Mouse (Mus musculus) MEL (cell line): ENCODE results near the gene Klf13. TPM values are rescaled to one million over a fixed set of nuclear protein-coding genes. Genes with fewer than 3 reads are reported as not detected.

Experiments
- DNase-seq: peaks from one replicate; pipeline ENCODE4 v3.0.0; 2011; ENCODE audit warnings: low read depth, low spot score
- H3K27ac ChIP-seq: 2 replicates; pipeline ENCODE4 v1.5.1; 2012; ENCODE audit warnings: low read depth, mild to moderate bottlenecking, control low read depth, low read length, moderate library complexity; ENCODE audit not compliant: control insufficient read depth
- H3K27me3 ChIP-seq, 2 experiments: fragments of 150-350 bp in 1 of 2; sonication (generic) in 1 of 2; 2 replicates each; pipeline ENCODE4 v1.6.1; 2012; ENCODE audit warnings: low read length in 2 of 2, mild to moderate bottlenecking in 2 of 2, improper control_type of control experiment in 1 of 2, moderate library complexity in 1 of 2; ENCODE audit not compliant: insufficient read depth in 2 of 2, control insufficient read depth in 1 of 2
- H3K36me3 ChIP-seq, 2 experiments: 2 replicates each; pipeline ENCODE4 v1.6.1; 2012 to 2014; ENCODE audit warnings: low read length in 2 of 2, improper control_type of control experiment in 1 of 2, inconsistent platforms in 1 of 2, mild to moderate bottlenecking in 1 of 2; ENCODE audit not compliant: insufficient read depth in 2 of 2, control insufficient read depth in 1 of 2
- H3K4me1 ChIP-seq, 2 experiments: fragments of 150-350 bp in 1 of 2; sonication (generic) in 1 of 2; 2 replicates each; pipeline ENCODE4 v1.6.1; 2012; ENCODE audit warnings: low read length in 2 of 2, improper control_type of control experiment in 1 of 2, mild to moderate bottlenecking in 1 of 2; ENCODE audit not compliant: insufficient read depth in 2 of 2, control insufficient read depth in 1 of 2
- H3K4me3 ChIP-seq, 2 experiments: fragments of 150-350 bp in 1 of 2; sonication (generic) in 1 of 2; 2 replicates each; pipeline ENCODE4 v1.5.1; 2012; ENCODE audit warnings: low read depth in 2 of 2, low read length in 2 of 2, mild to moderate bottlenecking in 2 of 2, moderate library complexity in 2 of 2, control low read depth in 1 of 2, improper control_type of control experiment in 1 of 2; ENCODE audit not compliant: control insufficient read depth in 1 of 2, insufficient read depth in 1 of 2
- H3K79me2 ChIP-seq: 2 replicates; pipeline ENCODE4 v1.6.1; 2012; ENCODE audit warnings: mild to moderate bottlenecking, low read length, moderate library complexity; ENCODE audit not compliant: control insufficient read depth, poor library complexity, insufficient read depth
- H3K9ac ChIP-seq: 2 replicates; pipeline ENCODE4 v1.6.1; 2012; ENCODE audit warnings: low read depth, mild to moderate bottlenecking, control low read depth, low read length, moderate library complexity; ENCODE audit not compliant: control insufficient read depth, poor library complexity, severe bottlenecking
- H3K9me3 ChIP-seq: fragments of 150-350 bp; sonication (generic); replicated peaks from 2 replicates; pipeline ENCODE4 v1.6.1; 2012; ENCODE audit warnings: mild to moderate bottlenecking, low read length, improper control_type of control experiment, moderate library complexity; ENCODE audit not compliant: insufficient read depth
- CHD1 ChIP-seq: IDR thresholded peaks from 2 replicates; pipeline ENCODE4 v1.6.1; 2012; ENCODE audit warnings: low read depth, mild to moderate bottlenecking, inconsistent platforms, low read length, improper control_type of control experiment
- CHD2 ChIP-seq: IDR thresholded peaks from 2 replicates; pipeline ENCODE4 v1.6.1; 2011; ENCODE audit warnings: low read length, improper control_type of control experiment
- CTCF ChIP-seq, 3 experiments: IDR thresholded peaks in 2 of 3; conservative IDR thresholded peaks in 1 of 3; 2 replicates each; pipeline ENCODE4 v1.5.1; 2011 to 2012; ENCODE audit warnings: low read length in 3 of 3, low read depth in 2 of 3, mild to moderate bottlenecking in 2 of 3, improper control_type of control experiment in 1 of 3, inconsistent platforms in 1 of 3, mixed read lengths in 1 of 3, moderate library complexity in 1 of 3; ENCODE audit not compliant: control insufficient read depth in 1 of 3, insufficient read depth in 1 of 3, poor library complexity in 1 of 3, severe bottlenecking in 1 of 3
- E2F4 ChIP-seq: IDR thresholded peaks from 2 replicates; pipeline ENCODE4 v1.6.1; 2011; ENCODE audit warnings: low read depth, low read length, improper control_type of control experiment, borderline replicate concordance
- ELF1 ChIP-seq: IDR thresholded peaks from 2 replicates; pipeline ENCODE4 v1.6.1; 2014; ENCODE audit warnings: low read depth, mild to moderate bottlenecking, inconsistent platforms, low read length, improper control_type of control experiment, moderate library complexity
- EP300 ChIP-seq, 2 experiments: IDR thresholded peaks; 2 replicates each; pipeline ENCODE4 v1.6.1; 2011; ENCODE audit warnings: improper control_type of control experiment in 2 of 2, low read length in 2 of 2, low read depth in 1 of 2, mild to moderate bottlenecking in 1 of 2
- GABPA ChIP-seq: IDR thresholded peaks from 2 replicates; pipeline ENCODE4 v1.6.1; 2012; ENCODE audit warnings: low read depth, mild to moderate bottlenecking, inconsistent platforms, low read length, improper control_type of control experiment, moderate library complexity
- GATA1 ChIP-seq: IDR thresholded peaks from 2 replicates; pipeline ENCODE4 v1.6.1; 2011; ENCODE audit warnings: low read depth, low read length, improper control_type of control experiment
- MAFK ChIP-seq: IDR thresholded peaks from 2 replicates; pipeline ENCODE4 v1.6.1; 2011; ENCODE audit warnings: low read depth, mild to moderate bottlenecking, low read length, improper control_type of control experiment, borderline replicate concordance
- MAX ChIP-seq: IDR thresholded peaks from 2 replicates; pipeline ENCODE4 v1.6.1; 2011; ENCODE audit warnings: low read length, improper control_type of control experiment
- MYC ChIP-seq: IDR thresholded peaks from 2 replicates; pipeline ENCODE4 v1.6.1; 2011; ENCODE audit warnings: low read depth, mild to moderate bottlenecking, low read length, improper control_type of control experiment, moderate library complexity
- NELFE ChIP-seq: IDR thresholded peaks from 2 replicates; pipeline ENCODE4 v1.6.1; 2011; ENCODE audit warnings: low read depth, low read length, improper control_type of control experiment
- NRF1 ChIP-seq: IDR thresholded peaks from 2 replicates; pipeline ENCODE4 v1.6.1; 2014; ENCODE audit warnings: low read depth, mild to moderate bottlenecking, inconsistent platforms, low read length, improper control_type of control experiment, moderate library complexity; ENCODE audit not compliant: poor library complexity, insufficient read depth, severe bottlenecking
- POLR2A ChIP-seq, 2 experiments: IDR thresholded peaks; 2 replicates each; pipeline ENCODE4 v1.6.1; 2011 to 2012; ENCODE audit warnings: low read length in 2 of 2, mild to moderate bottlenecking in 2 of 2, control low read depth in 1 of 2, improper control_type of control experiment in 1 of 2, low read depth in 1 of 2, moderate library complexity in 1 of 2; ENCODE audit not compliant: control insufficient read depth in 1 of 2, insufficient read depth in 1 of 2, poor library complexity in 1 of 2
- POLR2AphosphoS2 ChIP-seq: IDR thresholded peaks from 2 replicates; pipeline ENCODE4 v1.6.1; 2011; ENCODE audit warnings: low read length, improper control_type of control experiment
- POLR2AphosphoS5 ChIP-seq: IDR thresholded peaks from 2 replicates; pipeline ENCODE4 v1.6.1; 2012; ENCODE audit warnings: low read depth, borderline replicate concordance, mild to moderate bottlenecking, inconsistent platforms, low read length, moderate library complexity, mixed read lengths
- RCOR1 ChIP-seq: IDR thresholded peaks from 2 replicates; pipeline ENCODE4 v1.6.1; 2012; ENCODE audit warnings: low read depth, mild to moderate bottlenecking, inconsistent platforms, low read length, improper control_type of control experiment
- SIN3A ChIP-seq: IDR thresholded peaks from 2 replicates; pipeline ENCODE4 v1.6.1; 2012; ENCODE audit warnings: low read length, improper control_type of control experiment, inconsistent platforms
- UBTF ChIP-seq: IDR thresholded peaks from 2 replicates; pipeline ENCODE4 v1.6.1; 2012; ENCODE audit warnings: low read depth, mild to moderate bottlenecking, inconsistent platforms, low read length, improper control_type of control experiment, moderate library complexity, borderline replicate concordance; ENCODE audit not compliant: insufficient read depth
- USF1 ChIP-seq: IDR thresholded peaks from 2 replicates; pipeline ENCODE4 v1.6.1; 2014; ENCODE audit warnings: low read depth, mild to moderate bottlenecking, inconsistent platforms, low read length, improper control_type of control experiment, moderate library complexity
- USF2 ChIP-seq, 2 experiments: IDR thresholded peaks; 2 replicates each; pipeline ENCODE4 v1.6.1; 2011 to 2012; ENCODE audit warnings: improper control_type of control experiment in 2 of 2, low read length in 2 of 2, borderline replicate concordance in 1 of 2, inconsistent platforms in 1 of 2, low read depth in 1 of 2, mild to moderate bottlenecking in 1 of 2; ENCODE audit not compliant: insufficient read depth in 1 of 2
- ZKSCAN1 ChIP-seq: IDR thresholded peaks from 2 replicates; pipeline ENCODE4 v1.6.1; 2012; ENCODE audit warnings: low read depth, mild to moderate bottlenecking, inconsistent platforms, low read length, improper control_type of control experiment, moderate library complexity
- polyA plus RNA-seq, 2 experiments: library from polyadenylated mRNA; stranded (reverse) in 1 of 2; unstranded in 1 of 2; fragments of >175 nt in 1 of 2; fragments of >200 nt in 1 of 2; gene quantifications; 2 replicates each; pipeline versions ENCODE4 v1.2.1 to v1.2.4; 2012; ENCODE audit warnings: low replicate concordance in 2 of 2, low read depth in 1 of 2; ENCODE audit not compliant: insufficient read length in 2 of 2, insufficient read depth in 1 of 2, missing spikeins in 1 of 2
- total RNA-seq: library from RNA; depleted of rRNA; stranded (reverse); fragments of 300-350 nt; gene quantifications from 2 replicates; pipeline ENCODE4 v1.2.3, GENCODE M21; 2012

Klf13 gene
- total and polyA plus RNA-seq, 3 experiments: 21.6 to 118 (median 26.9) TPM

DNA sequence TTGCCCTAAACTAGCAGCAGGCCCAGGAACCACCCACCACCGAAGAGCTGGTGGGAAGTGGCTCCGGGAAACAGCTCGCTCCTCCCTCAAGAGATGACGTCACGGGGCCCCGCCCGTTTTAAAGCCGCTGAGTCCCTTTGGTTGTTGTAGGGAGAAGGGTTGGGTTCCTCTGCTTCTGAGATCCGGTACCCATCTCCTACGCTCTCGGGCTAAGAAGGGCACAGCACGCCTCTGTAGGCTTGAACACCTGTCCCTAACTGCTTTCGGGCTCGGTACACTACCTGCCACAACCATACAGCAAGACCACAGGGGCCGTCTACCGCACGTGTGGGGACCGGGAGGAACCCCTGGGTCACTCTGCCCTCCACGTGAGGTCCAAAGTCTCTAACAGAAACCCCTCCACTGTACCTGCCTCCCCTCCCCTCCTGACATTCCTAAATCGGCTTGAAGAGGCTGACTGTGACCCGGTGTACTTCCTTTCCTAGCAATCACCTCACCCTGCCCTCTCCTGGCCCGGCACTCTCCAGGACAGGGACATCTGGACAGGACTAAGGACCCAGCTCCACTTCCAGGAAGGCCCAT lies 80.1 kb downstream of the Klf13 start (continued):
- TF ChIP-seq CTCF (IDR thresholded peaks at IDR 0.05 in 2 of 3, conservative IDR thresholded peaks at IDR 0.05 in 1 of 3; ENCODE audit: control insufficient read depth in 1 of 3, insufficient read depth in 1 of 3, low read depth in 2 of 3, low read length in 3 of 3, poor library complexity in 1 of 3, severe bottlenecking in 1 of 3): no peak
- TF ChIP-seq MAFK: no peak
- TF ChIP-seq USF1: no peak
- TF ChIP-seq MAX: peak; percentile 31; the same call in 1 of the 2 replicates
- no peak for TF ChIP-seq EP300 (IDR thresholded peaks at IDR 0.05; ENCODE audit: low read depth in 1 of 2, low read length in 2 of 2)
- TF ChIP-seq POLR2AphosphoS2: peak; percentile 69; the same call in 1 of the 2 replicates
- no peak for TF ChIP-seq POLR2AphosphoS5
- TF ChIP-seq CHD2: no peak
- TF ChIP-seq GABPA: no peak
- no peak for TF ChIP-seq E2F4
- TF ChIP-seq, all 39 proteins: peak for 13

DNA sequence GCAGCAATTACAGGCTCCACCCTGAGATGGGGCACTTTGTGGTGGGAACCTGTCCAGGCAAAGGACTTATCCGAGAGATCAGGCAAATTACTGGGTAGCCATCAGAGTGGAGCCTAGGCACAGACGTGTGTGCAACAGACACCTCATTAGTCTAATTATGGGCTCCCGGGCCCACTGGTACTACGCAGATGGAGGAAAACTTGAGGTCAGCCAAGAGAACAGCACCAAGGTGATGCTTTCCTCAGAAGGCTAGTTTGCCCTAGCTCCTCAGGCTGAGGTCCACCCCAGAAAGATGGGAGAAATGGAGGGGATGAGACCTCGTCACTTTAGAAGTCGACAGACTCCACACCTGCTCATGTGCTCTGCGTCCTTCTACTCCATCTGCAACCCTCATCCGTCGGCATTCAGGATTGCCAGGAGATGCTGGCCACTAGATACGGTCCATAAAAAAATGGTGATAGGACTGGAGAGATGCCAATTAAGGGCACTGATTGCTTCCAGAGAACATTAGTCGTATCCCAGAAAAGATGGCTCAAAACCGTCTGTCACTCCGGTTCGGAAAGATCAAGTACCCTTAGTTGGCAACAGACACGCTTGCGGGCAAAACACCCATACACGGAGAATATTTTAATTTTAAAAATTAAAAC lies 80.8 kb downstream of the Klf13 start:
- no peak for DNase-seq
- H3K27ac ChIP-seq: no peak overlapping the region
- peaks cover 0 to 4% of the 10 kb centered on the region in 2 experiments; a peak in 1 of 4 replicates for H3K4me1 ChIP-seq
- no peaks in the 10 kb centered on the region for H3K9me3 ChIP-seq
- H3K4me3 ChIP-seq: no peak overlapping the region
- H3K27me3 ChIP-seq: peaks cover 0 to 2% of the 10 kb centered on the region in 2 experiments; a peak in 2 of 4 replicates
- TF ChIP-seq NELFE (no peak), POLR2A (IDR thresholded peaks at IDR 0.05; ENCODE audit: control insufficient read depth in 1 of 2, insufficient read depth in 1 of 2, low read depth in 1 of 2, low read length in 2 of 2, poor library complexity in 1 of 2) (no peak), CHD1 (no peak), RCOR1 (no peak), ZKSCAN1 (no peak), GABPA (no peak), SIN3A (no peak), GATA1 (no peak), MYC (no peak), UBTF (no peak), USF2 (IDR thresholded peaks at IDR 0.05; ENCODE audit: borderline replicate concordance in 1 of 2, insufficient read depth in 1 of 2, low read depth in 1 of 2, low read length in 2 of 2) (no peak), NRF1 (no peak), ELF1 (no peak)
- no peak overlapping the region for H3K9ac ChIP-seq
- H3K36me3 ChIP-seq: peaks cover 0 to 2% of the 10 kb centered on the region in 2 experiments; a peak in 1 of 4 replicates
- H3K79me2 ChIP-seq: no peaks in the 10 kb centered on the region; the same call in 1 of the 2 replicates
